Mouse (Mus musculus) T-helper 1 cell (primary cell): Measurements from ENCODE around the gene Fam208b.

Source experiments
- in situ Hi-C: fragments of 300-600 bp; cut with MboI, MseI; formaldehyde crosslinking; loops from one replicate; pipeline ENCODE4 v1.15.1; 2025; ENCODE audit warnings: high pct_unique_total_duplicates

Fam208b gene

DNA sequence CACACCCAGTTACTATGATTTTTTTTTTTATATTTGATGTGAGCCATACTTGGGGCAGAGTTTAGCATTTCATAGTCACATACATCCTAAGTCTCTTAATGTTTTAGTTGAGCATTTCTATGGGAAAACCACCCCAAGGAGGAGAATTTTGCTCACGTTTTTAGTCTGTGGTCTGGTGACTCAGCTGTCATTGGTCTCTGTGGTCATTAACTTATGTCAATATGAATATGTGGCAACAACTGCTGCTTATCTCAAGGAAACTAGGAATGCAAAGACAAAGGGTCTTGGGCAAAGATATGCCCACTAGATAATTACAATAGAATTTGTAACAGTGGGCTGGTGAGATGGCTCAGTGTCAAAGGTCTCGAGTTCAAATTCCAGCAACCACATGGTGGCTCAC lies 47.0 kb downstream of the Fam208b start:
- in situ Hi-C loops = no loop called here

DNA sequence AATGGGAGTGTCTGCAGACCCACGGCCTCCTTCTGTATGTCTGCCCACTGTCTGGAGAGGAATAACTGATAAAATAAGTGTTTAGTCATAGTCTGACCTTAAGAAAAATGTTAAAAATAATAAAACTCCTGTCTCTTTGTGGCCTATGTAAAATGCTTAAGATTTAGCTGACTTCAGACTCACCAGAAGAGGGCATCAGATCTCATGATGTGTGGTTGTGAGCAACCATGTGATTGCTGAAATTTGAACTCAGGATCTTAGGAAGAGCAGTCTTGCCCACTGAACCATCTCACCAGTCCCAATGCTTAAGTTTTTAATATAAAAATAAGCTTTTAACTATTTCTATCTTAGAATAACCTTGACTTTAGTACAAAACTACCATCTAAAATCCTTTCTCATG lies 47.8 kb downstream of the Fam208b start:
- in situ Hi-C loops = no loop called here

DNA sequence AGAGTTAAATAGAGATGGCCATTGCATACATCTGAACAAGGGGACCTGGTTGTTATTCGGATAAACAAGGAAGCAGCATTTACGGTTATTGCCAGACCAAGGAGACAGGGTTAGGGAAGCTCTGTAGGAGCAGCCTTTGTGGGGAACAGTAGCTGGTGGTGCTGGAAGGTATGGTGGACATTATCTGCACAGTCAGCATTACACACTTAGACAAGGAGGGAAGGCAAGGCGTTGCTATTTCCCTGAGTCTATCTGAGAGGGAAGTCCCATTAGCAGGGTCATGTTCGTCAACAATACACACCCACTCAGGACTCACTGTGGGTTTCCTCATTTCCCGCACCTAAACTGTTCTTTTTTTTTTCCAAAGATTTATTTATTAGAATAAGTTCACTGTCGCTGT lies 63.1 kb downstream of the Fam208b start:
- in situ Hi-C loops = loop anchor here (5.0 to 25.0 kb wide), 2 partner anchors 54 to 364 kb away; partner anchors contain the start of genes Net1 and Tubal3

DNA sequence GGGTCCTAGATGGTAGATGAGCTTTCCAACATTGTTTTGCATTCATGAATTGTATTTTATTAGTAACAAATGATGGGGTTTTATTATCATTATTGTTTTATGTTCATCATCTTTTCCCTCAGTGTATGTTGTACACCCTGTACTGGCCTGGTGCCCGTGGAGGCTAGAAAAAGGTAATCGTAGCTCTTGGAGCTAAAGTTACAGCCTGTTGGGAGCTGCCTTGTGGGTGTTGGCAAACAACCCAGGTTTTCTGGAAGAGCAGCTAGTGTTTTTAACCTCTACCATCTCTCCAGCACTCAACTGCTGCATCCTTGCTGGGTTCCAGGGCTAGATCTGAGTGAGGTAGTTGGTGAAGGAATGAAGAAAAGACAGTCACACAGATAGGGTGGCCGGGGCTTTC lies 63.5 kb downstream of the Fam208b start:
- in situ Hi-C loops = loop anchor here (5.0 to 25.0 kb wide), 2 partner anchors 55 to 365 kb away; partner anchors contain the start of genes Net1 and Tubal3

DNA sequence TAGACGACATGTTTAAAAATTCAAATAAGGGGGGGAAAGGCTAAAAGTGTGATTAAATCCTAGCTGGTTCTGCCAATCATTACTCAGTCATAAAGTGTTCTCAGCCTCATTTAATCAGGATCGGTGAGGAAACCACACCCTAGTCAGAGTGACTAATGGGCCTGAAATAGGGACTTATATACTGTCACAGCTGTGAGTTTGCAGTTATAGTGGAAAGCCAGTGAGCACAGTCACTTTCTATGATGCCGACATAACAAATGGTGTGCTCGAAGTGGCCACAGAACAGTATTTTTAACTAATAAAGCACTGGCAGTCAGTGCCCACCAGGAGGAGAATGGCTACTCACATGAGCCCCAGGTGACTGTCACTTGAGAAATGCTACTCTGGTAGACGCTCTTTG lies 66.0 kb downstream of the Fam208b start:
- in situ Hi-C loops = loop anchor here (5.0 to 25.0 kb wide), 2 partner anchors 57 to 367 kb away; partner anchors contain the start of genes Net1 and Tubal3

DNA sequence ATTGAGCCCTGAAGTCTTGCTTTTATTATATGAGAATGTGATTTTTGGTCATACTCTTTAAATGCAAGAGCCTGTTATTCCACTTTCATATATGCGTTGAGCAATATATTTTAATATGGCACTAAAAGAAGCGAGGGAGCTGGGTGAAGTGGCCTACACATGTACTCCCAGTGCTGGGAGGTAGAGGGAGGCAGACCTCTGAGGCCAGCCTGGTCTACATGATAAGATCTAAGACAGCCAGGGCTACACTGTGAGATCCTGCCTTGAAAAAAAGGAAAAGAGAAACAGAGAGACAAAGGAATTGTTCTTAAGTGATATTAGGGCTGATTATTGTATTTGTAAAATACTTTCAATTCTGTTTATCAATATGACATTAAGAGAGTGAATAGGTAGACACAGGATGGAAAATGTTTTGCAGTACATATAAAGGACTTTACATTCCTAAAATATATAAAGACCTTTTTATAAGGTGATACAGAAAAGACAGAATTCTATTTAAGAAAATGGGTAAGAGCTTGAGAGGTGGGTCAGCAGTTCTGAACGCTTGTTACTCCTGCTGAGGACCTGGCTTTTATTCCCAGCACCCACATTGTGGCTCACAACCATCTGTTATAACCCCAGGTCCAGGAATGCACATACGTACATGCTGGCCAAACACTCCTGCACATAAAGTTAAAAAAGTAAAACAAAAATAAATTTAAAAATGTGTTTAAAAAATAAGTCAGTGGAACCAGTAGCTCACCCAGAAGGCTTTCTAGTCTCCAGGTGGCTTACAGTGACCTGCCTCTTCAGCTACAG lies 66.6 kb downstream of the Fam208b start:
- in situ Hi-C loops = loop anchor here (25.0 kb wide), 1 partner anchor 368 kb away; the partner anchor contains the start of genes Net1 and Tubal3

DNA sequence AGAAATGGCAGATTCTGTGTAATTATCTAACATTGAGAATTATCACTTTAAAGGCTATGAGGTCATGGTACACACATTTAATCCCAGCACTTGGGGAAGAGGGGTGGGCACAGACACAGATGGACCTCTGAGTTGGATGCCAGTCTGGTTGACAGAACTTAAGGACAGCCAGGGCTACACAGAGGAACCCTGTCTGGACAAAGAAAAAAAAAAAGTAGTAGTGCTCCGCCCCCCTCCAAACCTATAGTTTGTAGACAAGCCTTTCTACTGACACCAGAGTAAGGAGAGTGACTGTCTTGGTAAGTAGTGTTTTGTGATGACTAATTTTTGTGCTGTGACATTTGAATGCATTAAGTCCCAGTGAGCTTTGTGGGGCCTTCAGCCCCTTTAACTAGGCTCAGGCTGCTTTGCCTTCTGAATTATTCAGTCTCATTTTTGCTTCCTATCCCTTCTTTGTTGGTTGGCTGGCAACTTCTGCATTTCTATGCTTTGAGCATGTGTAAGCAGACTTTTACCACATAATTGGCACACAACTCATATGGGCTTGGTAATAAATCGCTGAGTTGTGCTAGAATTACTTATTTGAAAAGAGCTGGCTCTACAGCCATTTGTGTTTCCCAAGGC lies 69.6 kb downstream of the Fam208b start:
- in situ Hi-C loops = loop anchor here (25.0 kb wide), 1 partner anchor 371 kb away; the partner anchor contains the start of genes Net1 and Tubal3

DNA sequence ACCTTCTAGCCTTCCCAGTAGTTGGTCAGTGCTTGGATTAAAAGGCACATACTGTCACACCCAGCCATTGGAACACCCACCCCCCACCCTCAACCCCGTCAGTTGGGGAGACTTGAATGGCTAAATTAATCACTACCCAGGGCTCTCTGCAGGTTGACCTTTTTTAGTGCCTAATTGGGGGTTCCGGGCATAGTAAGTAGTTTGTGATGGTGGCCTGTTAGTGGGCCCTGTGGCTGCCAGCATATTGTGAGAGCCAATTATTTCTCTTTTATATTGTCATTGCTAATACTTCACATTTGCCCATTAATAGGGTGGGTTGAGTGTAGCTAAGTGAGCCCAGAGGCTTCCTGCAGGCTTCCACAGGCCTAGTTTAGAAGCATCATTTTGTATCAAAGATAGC lies 70.7 kb downstream of the Fam208b start:
- in situ Hi-C loops = loop anchor here (25.0 kb wide), 1 partner anchor 372 kb away; the partner anchor contains the start of genes Net1 and Tubal3

DNA sequence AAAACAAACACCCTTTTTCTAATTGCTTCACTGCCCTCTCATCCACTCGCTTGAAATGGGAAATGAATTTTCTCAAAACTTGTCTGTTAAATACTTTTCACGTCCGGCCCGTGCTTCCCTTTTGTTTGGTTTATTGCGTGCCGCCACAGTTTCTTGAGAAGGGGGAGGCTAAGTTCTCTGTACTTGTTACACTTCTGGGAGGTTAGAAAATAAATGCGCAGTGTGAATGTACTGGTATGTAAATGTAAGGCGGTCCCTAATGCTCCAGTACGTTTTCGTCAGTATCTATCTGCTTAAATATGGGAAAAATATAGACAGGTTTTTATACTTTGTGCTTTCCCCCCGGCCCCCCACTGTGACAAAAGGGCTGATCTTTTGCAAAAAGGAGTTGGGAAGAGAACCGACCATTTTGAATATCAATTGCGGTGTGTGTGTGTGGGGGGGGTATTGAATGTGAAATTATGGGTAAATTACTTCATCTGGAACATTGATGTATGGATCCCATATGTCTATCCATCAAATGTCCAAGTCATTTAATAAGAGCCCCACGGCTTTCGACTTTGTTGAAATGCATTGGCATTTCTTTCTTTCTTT lies 71.8 kb downstream of the Fam208b start:
- in situ Hi-C loops = loop anchor here (25.0 kb wide), 1 partner anchor 373 kb away; the partner anchor contains the start of genes Net1 and Tubal3

DNA sequence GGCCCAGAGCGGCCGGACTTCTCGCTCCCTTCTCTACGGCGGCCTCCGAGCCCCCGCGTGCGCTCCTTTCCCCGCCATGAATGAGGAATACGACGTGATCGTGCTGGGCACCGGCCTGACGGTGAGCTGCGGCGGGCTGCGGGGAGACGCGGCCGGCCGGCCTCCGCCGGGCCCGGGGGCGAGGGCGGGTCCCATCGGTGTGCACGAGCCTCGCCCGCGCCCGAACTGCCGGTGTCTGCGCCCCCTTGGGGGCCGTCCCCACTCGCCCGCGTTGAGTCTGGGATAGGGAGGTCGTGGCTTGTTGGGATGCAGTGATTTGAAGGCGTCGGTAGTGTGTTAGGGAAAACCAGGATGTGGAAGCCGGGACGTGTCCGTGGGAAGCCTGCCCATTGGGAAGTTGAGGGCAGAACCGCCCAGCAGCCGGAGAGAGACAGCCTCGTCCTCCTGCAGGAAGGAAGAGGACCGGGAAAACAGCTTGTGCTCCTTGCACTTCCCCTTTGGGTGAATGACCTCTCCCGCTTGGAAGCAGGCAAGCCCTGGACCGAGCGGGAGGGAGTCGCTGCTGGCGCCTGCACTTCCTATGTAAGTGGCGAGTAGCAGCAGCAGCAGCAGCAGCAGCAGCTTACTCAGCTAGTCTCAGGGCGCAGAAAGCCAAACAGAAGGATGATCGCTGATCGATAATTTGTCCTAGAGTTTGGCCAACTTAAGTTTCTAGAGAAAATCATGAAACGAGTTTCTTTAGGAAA lies 72.5 kb downstream of the Fam208b start:
- in situ Hi-C loops = loop anchor here (25.0 kb wide), 1 partner anchor 374 kb away; the partner anchor contains the start of genes Net1 and Tubal3

DNA sequence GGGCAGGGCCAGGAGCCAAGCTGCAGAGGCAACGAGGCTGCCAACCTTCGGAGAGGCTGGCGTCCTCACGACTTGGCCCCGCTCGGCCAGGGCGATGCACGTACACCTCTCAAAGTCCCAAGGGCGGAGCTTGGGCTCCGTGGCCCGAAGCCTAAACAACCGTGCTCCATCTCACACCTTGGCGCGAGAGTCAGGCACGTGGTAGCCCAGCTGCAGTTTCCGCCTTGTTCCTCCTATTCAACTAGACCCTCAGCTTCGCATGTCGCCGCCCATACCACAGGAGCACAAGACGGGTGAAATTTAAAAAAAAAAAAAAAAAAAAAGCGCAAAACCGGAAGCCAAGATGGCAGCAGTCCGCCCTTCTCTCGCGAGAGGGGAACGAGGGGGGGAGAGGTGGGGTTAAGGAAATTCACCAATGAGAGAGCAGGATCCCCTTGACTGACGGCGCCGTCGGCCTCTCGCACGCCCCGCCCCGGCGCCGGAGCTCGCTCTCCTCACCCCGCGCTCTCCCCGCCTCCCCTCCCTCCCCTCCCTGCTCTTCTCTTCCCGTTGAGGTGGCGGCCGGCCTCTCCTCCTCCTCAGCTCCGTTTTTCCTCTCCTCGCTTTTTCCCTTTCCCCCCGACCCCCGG lies 73.2 kb downstream of the Fam208b start, which contains the start of gene Gdi2:
Gdi2 (plus strand) TSS at position 470 of the 629 bp plus-strand sequence.
- in situ Hi-C loops = loop anchor here (25.0 kb wide), 1 partner anchor 375 kb away; the partner anchor contains the start of genes Net1 and Tubal3

DNA sequence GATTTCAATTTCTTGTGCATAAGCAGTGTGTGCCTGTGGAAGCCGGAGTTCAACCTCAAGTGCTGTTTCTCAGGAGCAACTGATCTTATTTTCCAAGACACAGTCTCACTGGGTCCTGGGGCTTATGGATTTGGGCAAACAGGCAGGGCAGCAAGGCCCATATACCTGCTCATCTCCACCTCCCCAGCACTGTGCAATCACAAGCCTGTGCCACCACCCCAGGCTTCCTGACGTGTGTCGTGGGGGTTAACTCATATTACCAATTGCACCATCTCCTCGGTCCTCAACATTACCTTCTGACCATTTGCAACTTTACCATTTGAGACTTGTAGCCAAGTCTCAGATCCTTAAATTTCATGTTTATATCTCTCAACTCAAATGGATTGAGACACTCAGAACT lies 76.8 kb downstream of the Fam208b start:
- in situ Hi-C loops = loop anchor here (5.0 to 25.0 kb wide), 2 partner anchors 132 to 378 kb away; partner anchors contain the start of genes Net1 and Tubal3

DNA sequence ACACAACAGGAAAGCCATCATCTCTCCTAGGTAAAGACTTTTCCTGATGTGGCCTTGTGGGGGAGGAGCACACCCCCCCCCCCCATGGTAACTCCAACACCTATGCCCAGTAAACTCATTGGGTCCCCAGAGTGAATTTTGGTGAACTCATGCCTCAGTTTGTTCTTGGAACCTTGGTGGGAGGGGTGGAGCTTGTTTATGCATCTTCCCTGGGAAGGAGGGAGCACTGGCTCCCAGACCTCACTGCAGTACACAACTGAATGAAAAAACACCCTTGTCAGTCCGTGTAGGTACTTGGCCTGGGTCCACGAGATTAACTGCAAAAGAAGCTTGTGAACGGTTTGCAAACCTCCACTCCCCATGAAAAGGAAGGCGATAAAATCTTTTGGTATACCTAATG lies 78.5 kb downstream of the Fam208b start:
- in situ Hi-C loops = loop anchor here (5.0 to 25.0 kb wide), 2 partner anchors 130 to 380 kb away; partner anchors contain the start of genes Net1 and Tubal3

DNA sequence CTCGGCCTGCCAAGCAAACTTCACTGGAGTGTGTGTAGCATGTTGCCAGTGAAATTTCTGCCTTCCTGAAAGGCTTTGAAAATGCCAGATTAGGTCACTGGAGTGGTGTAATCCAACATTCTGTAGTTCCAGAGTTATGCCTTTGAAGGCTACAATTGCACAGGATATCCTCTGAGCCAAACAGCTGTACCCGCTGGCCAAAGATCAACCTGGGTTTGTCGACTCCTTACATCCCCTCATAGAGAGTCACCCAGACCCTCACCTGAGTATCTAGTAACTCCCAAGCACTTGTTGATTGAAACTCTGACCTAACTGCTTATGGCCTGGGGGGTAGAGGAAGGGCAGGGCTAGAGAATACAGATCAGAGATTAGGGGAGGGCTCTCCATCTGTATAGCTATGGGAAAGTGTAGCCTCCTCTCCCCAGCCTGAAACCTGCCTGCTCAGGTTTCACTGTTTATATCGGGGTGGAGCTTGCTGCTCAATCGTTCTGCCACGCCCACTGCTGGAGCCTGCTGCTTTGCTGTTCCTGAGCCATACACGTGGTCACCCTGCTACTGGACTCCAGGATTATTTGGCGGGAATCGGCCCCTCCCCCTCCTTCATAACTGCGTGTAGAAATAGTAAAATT lies 79.1 kb downstream of the Fam208b start:
- in situ Hi-C loops = loop anchor here (5.0 to 25.0 kb wide), 2 partner anchors 130 to 380 kb away; partner anchors contain the start of genes Net1 and Tubal3

DNA sequence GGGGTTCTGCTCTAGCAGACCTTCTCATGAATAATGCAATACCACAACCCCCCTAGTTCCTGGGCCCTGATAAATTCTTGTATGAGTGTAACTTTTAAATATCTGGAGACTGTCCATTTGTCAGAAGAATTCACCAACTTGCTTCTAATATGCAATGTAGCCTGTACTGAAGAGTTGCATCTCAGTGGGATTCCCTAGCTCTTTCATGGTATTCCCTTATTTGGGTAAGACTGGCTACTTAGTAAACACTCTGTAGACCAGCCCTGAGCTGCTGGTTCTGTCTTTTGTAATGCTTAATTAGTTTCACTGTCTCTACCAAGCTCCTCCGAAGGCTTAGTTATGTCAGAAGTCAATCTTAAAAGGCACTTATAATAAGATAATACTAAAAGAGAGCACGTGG lies 79.7 kb downstream of the Fam208b start:
- in situ Hi-C loops = loop anchor here (5.0 to 25.0 kb wide), 2 partner anchors 129 to 381 kb away; partner anchors contain the start of genes Net1 and Tubal3

DNA sequence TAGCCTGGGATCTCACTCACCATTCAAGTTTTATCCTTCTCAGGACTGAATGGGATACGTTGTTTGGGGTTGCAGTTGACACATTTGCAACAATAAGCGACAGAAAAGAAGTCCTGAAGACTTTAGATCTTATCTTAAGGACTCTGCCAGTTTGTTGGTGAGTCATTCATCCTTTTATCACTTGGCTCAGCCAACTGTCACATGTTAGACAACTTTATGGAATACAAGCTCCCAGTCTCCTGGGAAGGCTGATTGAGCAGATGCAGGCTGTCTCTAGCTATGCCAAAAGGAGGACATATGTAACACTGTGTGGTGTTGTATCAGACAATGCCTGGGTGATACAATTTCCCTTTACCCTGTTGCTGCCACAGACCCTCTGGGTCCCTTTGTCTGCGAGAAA lies 80.5 kb downstream of the Fam208b start:
- in situ Hi-C loops = loop anchor here (5.0 to 25.0 kb wide), 2 partner anchors 128 to 382 kb away; partner anchors contain the start of genes Net1 and Tubal3

DNA sequence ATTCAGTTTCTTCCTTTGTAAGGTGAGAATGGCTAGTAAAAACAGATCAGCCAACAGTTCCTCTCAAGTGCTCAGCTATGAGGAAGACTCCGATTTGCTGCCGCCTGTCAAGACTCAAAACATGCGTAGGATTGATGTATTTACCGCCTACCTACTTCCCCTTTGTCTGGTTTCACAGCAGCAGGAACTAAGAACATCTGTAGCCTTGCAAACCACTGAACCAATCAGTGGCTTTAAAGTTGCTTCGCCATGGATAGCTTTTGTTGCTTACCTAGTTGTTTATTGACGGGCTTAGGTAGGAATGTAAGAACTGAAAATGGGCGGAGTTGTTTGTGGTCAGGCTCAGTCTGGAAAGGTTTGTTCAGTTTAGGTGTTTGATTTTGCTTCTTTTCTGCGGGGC lies 84.6 kb downstream of the Fam208b start:
- in situ Hi-C loops = loop anchor here (25.0 kb wide), 1 partner anchor 386 kb away; the partner anchor contains the start of genes Net1 and Tubal3

DNA sequence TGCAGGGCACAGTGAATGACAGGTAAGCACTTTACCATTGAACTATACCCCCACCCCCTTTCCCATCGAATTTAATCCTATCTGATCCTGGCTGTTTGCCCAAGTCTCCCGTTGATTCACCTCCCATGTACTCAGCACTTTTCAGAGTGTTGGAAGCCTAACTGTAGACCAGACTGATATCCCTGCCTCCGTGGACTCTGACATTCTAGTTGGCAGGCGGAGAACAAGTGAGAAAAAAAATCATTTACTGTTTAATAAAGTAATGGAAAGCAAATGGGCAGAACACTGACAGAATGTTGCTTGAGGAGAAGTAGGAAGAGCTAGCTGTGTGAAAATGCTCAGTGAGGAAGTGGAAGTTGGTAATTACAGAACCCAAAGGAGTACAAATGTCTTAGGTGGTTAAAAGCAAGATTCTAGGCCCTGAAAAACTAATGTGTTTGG lies 85.3 kb downstream of the Fam208b start:
- in situ Hi-C loops = loop anchor here (25.0 kb wide), 1 partner anchor 387 kb away; the partner anchor contains the start of genes Net1 and Tubal3

DNA sequence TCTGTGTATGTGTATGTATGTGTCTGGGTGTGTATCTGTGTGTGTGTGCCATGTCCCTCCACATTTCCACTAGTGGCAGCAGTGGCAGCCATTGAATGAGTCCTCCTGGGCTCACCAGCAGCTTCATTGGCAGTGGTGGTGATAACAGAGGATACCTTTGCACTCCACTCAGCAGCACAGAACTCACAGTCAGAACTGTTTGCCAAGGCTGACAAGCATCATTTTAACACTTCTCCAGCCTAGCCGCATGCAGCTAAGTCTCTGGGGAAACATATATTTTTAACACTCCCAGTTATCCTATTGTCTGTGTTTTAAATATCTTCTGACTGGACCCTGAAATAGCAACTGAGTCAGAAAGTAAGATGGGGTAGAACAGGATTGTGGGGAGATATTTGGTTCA lies 87.0 kb downstream of the Fam208b start:
- in situ Hi-C loops = no loop called here
